Mouse (Mus musculus) small intestine, adult 2 months (tissue): ENCODE measurements around the gene Spsb3. TPM values are rescaled to one million over a fixed set of nuclear protein-coding genes. Genes with fewer than 3 reads are reported as not detected.

Source experiments
- H3K27ac ChIP-seq: fragments of 200-500 bp; 2 replicates; pipeline ENCODE4 v1.5.1; 2012; ENCODE audit warnings: low read depth, low read length, control low read depth, inconsistent platforms; ENCODE audit not compliant: insufficient read depth
- H3K27me3 ChIP-seq: fragments of 200-500 bp; 2 replicates; pipeline ENCODE4 v1.6.1; 2012; ENCODE audit warnings: mild to moderate bottlenecking, moderate library complexity, low read length, inconsistent platforms; ENCODE audit not compliant: control insufficient read depth, insufficient read depth
- H3K36me3 ChIP-seq: fragments of 200-500 bp; 2 replicates; pipeline ENCODE4 v1.6.1; 2012; ENCODE audit warnings: mild to moderate bottlenecking, low read length, control low read depth, inconsistent platforms; ENCODE audit not compliant: control insufficient read depth, insufficient read depth
- H3K4me1 ChIP-seq: fragments of 200-500 bp; 2 replicates; pipeline ENCODE4 v1.6.1; 2012; ENCODE audit warnings: low read length, inconsistent platforms, mixed read lengths; ENCODE audit not compliant: control insufficient read depth, insufficient read depth, insufficient read length
- H3K4me3 ChIP-seq: fragments of 200-500 bp; 2 replicates; pipeline ENCODE4 v1.5.1; 2012; ENCODE audit warnings: low read depth, mild to moderate bottlenecking, control low read depth, inconsistent platforms, low read length, moderate library complexity
- CTCF ChIP-seq: fragments of 200-500 bp; IDR thresholded peaks from 2 replicates; pipeline ENCODE4 v1.5.1; 2012; ENCODE audit warnings: low read depth, mild to moderate bottlenecking, control low read depth, inconsistent platforms, low read length, moderate library complexity, mixed read lengths; ENCODE audit not compliant: insufficient replicate concordance, insufficient read length; ENCODE audit errors: extremely low read depth
- POLR2A ChIP-seq: fragments of 200-500 bp; IDR thresholded peaks from 2 replicates; pipeline ENCODE4 v1.6.1; 2012; ENCODE audit warnings: low read depth, mild to moderate bottlenecking, control low read depth, inconsistent platforms, low read length, moderate library complexity
- WGBS: fragments of 180-500 bp; shearing (Covaris S2); methylation state at CpG from one replicate; pipeline ENCODE4 v1.1.7; 2018; 5-methylcytosine and 5-hydroxymethylcytosine counted together
- polyA plus RNA-seq: library from polyadenylated mRNA; depleted of rRNA; stranded (reverse); fragments of >200 nt; gene quantifications from 2 replicates; pipeline ENCODE4 v1.2.3, GENCODE M21; 2012

Spsb3 gene
- polyA plus RNA-seq, 1 experiment: 88.1 TPM

DNA sequence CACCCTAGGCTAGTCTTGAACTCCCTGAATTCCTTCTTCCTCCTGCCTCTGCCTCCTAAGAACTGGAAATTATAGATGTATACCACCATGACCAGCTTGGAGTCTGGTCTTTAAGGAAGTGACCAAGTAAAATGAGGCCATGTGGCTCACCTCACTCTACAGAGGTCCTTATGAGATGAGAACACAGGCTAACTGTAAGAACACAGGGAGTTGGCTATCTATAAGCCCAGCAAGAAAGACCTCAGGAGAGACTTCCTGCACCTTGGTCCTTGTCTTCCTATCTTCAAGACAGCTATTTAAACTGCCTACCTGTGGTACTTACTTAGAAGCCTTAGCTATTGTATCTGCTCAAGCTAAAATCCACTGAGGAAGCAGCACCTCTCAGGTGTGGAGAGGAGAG lies 27.5 kb downstream of the Spsb3 start:
- Histone ChIP-seq H3K4me1 (no peaks in the 10 kb centered on the region), H3K36me3 (peaks cover 66% of the 10 kb centered on the region), H3K4me3 (no peak overlapping the region), H3K27ac (no peak overlapping the region), H3K27me3 (no peaks in the 10 kb centered on the region)
- no peak for TF ChIP-seq POLR2A
- no peak for TF ChIP-seq CTCF

DNA sequence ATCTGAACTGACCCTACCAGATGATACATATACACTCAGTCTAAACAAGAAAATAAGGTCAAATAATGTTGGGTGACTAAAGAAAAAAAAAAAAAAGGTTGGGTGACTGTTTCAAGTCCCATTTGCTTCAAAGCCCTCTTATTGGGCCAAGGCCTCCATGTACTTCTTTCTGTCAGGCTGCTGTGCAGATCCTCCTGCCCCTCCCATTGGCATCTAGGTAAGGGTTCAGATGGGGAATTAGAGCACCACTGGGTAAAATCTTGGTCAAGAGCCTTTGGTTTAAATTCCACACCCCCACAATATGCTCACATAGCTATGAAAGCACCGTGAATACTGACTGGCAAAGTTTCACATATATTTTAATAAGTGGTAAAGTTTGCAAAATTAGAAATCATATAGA lies 36.8 kb downstream of the Spsb3 start:
- 96% methylated on average over 1 of the region's 1 CpGs for WGBS
- H3K4me1 ChIP-seq: no peaks in the 10 kb centered on the region
- no peaks in the 10 kb centered on the region for H3K27me3 ChIP-seq
- TF ChIP-seq POLR2A (no peak), CTCF (no peak)
- peaks cover 53% of the 10 kb centered on the region for H3K36me3 ChIP-seq
- no peak overlapping the region for H3K27ac ChIP-seq
- H3K4me3 ChIP-seq: no peak overlapping the region

DNA sequence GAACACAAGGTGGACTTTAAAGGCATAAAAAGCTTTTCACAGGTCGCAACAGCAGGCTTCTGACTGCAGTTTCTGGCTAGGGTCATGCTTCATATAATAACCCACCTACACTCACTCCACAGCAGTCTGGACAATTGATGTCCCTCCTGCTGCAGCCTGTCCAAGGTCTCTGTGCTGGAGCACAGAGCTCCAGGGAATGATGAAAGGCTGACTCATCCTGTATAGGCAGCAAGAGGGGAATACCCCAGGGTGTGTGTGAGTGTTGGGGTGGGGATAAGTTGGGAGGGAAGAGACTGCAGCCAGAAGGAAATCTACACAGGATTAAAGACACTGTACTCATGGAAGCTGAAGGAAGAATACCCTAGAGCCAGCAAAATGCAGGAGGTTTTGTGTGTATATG lies 43.1 kb downstream of the Spsb3 start:
- WGBS: 79% methylated on average over 1 of the region's 1 CpGs
- peaks cover 23% of the 10 kb centered on the region for H3K36me3 ChIP-seq

DNA sequence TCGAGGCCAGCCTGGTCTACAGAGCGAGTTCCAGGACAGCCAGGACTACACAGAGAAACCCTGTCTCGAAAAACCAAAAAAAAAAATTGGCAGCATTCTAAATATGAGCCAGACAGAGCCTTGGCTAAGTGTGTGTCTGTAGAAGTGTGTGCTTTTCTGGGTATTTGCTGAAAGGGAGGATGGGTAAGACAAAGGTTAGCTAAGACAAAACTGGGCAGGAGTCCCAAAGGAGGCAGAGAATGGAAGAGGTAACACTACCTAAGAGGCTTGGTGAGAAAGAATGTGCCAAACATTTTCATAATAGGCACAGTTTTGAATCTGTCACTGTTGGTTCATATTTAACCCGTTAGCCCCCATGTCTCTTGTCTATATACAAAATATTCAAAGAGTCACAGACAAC lies 46.0 kb downstream of the Spsb3 start:
- Histone ChIP-seq H3K4me3 (no peak overlapping the region), H3K27me3 (no peaks in the 10 kb centered on the region), H3K36me3 (peaks cover 4% of the 10 kb centered on the region), H3K27ac (no peak overlapping the region), H3K4me1 (peaks cover 4% of the 10 kb centered on the region; the same call in 1 of the 2 replicates)
- 87% methylated on average over 4 of the region's 4 CpGs for WGBS
- no peak for TF ChIP-seq POLR2A
- no peak for TF ChIP-seq CTCF

More for the DNA sequence above, 43.1 kb downstream of the Spsb3 start:
- Histone ChIP-seq H3K27me3 (no peaks in the 10 kb centered on the region), H3K4me3 (no peak overlapping the region), H3K27ac (no peak overlapping the region), H3K4me1 (no peaks in the 10 kb centered on the region)
- TF ChIP-seq CTCF: no peak
- TF ChIP-seq POLR2A: no peak

DNA sequence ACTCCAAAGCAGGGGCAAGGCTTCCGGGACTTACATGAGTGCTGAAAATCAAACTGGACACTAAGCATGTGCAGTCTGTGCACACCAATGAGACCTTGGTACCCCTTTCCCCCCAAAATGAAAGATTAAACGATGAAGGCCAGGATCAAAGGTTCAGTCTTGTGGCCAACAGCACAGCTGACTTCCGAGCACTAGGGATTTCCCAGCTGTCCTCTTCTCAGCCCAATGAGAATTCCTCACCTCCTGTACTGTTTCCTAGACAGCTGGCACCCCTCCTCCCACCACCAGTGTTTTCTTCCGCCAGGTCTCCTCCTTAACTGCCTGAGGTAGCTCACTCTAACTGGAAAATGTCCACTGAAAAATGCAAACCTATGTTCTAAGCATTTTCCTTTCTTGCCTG lies 46.7 kb downstream of the Spsb3 start:
- WGBS: 66% methylated on average over 4 of the region's 4 CpGs
- TF ChIP-seq CTCF (no peak), POLR2A (no peak)

DNA sequence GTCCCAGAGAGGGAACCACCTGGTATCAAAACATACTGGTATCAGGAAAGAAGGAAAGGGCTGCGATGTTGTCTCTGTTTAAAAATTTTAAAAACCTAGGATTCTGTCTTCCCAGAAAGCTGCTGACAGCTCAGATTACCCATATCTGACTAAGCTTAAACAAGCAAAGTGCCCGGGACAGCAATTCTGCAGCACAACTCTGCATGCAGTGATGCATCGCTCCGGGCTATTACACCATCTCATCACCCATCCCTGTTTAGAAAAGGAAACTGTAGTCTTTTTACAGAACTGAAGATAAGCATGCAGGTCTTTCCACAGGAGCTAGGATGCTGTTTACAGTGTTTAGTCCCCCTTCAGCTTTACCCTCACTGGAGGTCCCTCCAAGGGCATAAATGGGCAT lies 48.5 kb downstream of the Spsb3 start:
- WGBS: 75% methylated on average over 4 of the region's 4 CpGs
- Histone ChIP-seq H3K36me3 (no peaks in the 10 kb centered on the region), H3K4me1 (peaks cover 4% of the 10 kb centered on the region; the same call in 1 of the 2 replicates)

More for the DNA sequence above, 46.7 kb downstream of the Spsb3 start:
- Histone ChIP-seq H3K36me3 (no peaks in the 10 kb centered on the region), H3K4me1 (peaks cover 4% of the 10 kb centered on the region; the same call in 1 of the 2 replicates), H3K27ac (no peak overlapping the region), H3K27me3 (no peaks in the 10 kb centered on the region), H3K4me3 (no peak overlapping the region)

DNA sequence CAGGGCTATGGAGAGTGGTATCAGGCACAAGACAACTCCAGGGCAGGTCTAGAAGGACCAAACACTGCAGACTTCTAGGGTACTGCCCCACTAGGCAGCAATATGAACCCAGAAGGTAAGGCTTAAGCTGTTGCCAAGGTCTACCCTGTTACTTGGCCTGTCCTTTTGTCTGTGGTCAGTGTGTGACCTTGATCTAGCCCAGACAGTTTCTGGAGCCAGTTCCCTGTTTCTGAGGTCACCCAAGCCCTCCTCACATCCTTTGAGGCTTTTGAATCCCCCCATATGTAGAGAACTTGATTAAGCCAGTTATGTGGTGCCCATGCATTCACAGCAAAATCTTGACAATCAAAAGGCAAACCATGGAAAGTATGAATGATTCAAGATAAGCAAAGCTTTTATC lies 49.2 kb downstream of the Spsb3 start:
- Histone ChIP-seq H3K4me3 (no peak overlapping the region; the same call in 1 of the 2 replicates), H3K36me3 (no peaks in the 10 kb centered on the region), H3K4me1 (peaks cover 4% of the 10 kb centered on the region; the same call in 1 of the 2 replicates), H3K27ac (no peak overlapping the region), H3K27me3 (no peaks in the 10 kb centered on the region)
- TF ChIP-seq POLR2A (no peak), CTCF (no peak)

More for the DNA sequence above, 48.5 kb downstream of the Spsb3 start:
- H3K27ac ChIP-seq: no peak overlapping the region
- TF ChIP-seq POLR2A (no peak), CTCF (no peak)
- no peak overlapping the region for H3K4me3 ChIP-seq
- no peaks in the 10 kb centered on the region for H3K27me3 ChIP-seq
